Mouse (Mus musculus) bone marrow, adult 2 months (tissue): ENCODE measurements around the gene Aebp1. TPM values are rescaled to one million over a fixed set of nuclear protein-coding genes. Genes with fewer than 3 reads are reported as not detected.
"Not testable (repeated sequence)": the region's sequence is repeated elsewhere in the genome, so short reads cannot be mapped to it uniquely, and the experiment has no call there.

Experiments used
- H3K27ac ChIP-seq: fragments of 200-500 bp; 2 replicates; pipeline ENCODE4 v1.5.1; 2012; ENCODE audit warnings: low read depth, mild to moderate bottlenecking, control low read depth, inconsistent platforms, low read length; ENCODE audit not compliant: control insufficient read depth, poor library complexity, insufficient read depth
- H3K4me1 ChIP-seq: fragments of 200-500 bp; 2 replicates; pipeline ENCODE4 v1.6.1; 2011; ENCODE audit warnings: low read length; ENCODE audit not compliant: control insufficient read depth, insufficient read depth
- H3K4me3 ChIP-seq: fragments of 200-500 bp; replicated peaks from 2 replicates; pipeline ENCODE3; 2011; ENCODE audit warnings: mild to moderate bottlenecking, low read depth, low read length, control low read depth; ENCODE audit not compliant: control insufficient read depth
- CTCF ChIP-seq: fragments of 200-500 bp; IDR thresholded peaks from 2 replicates; pipeline ENCODE4 v1.5.1; 2011; ENCODE audit warnings: low read length, control low read depth; ENCODE audit not compliant: control insufficient read depth, insufficient read depth
- POLR2A ChIP-seq: fragments of 200-500 bp; IDR thresholded peaks from 2 replicates; pipeline ENCODE4 v1.6.1; 2011; ENCODE audit warnings: low read depth, mild to moderate bottlenecking, control low read depth, low read length, borderline replicate concordance; ENCODE audit not compliant: control insufficient read depth
- WGBS: fragments of 180-500 bp; shearing (Covaris S2); methylation state at CpG from one replicate; pipeline ENCODE4 v1.1.7; 2018; 5-methylcytosine and 5-hydroxymethylcytosine counted together
- polyA plus RNA-seq: library from polyadenylated mRNA; stranded (reverse); fragments of >200 nt; gene quantifications from 2 replicates; pipeline ENCODE4 v1.2.4, GENCODE M21; 2011; ENCODE audit warnings: low replicate concordance; ENCODE audit not compliant: missing spikeins, insufficient read depth, insufficient read length

The Aebp1 gene
- polyA plus RNA-seq, 1 experiment = 2.3 TPM

GRCm38 (mm10) chr11:5877921-5878526 lies 16.3 kb downstream of the Aebp1 start, which contains the start of gene Pold2:
Gene Pold2 (minus strand): TSS chr11:5878292.
- H3K4me1 ChIP-seq = peaks cover 2% of the 10 kb centered on the region; the same call in 1 of the 2 replicates
- WGBS = 1% methylated on average over 52 of the region's 52 CpGs

GRCm38 (mm10) chr11:5878661-5879060 lies 16.9 kb downstream of the Aebp1 start:
- Histone ChIP-seq H3K4me1 (peaks cover 2% of the 10 kb centered on the region; the same call in 1 of the 2 replicates), H3K27ac (no peak overlapping the region), H3K4me3 (no peak overlapping the region)
- WGBS = 47% methylated on average over 8 of the region's 8 CpGs
- no peak for TF ChIP-seq POLR2A
- no peak for TF ChIP-seq CTCF

More at GRCm38 (mm10) chr11:5877921-5878526, 16.3 kb downstream of the Aebp1 start, which contains the start of gene Pold2:
- peak within 1 kb of the TSS; percentile 49 for H3K27ac ChIP-seq
- H3K4me3 ChIP-seq = peak within 1 kb of the TSS; percentile 93
- TF ChIP-seq CTCF (no peak), POLR2A (peak; percentile 89)

- Histone ChIP-seq H3K4me3 (no peak overlapping the region), H3K4me1 (peaks cover 2% of the 10 kb centered on the region; the same call in 1 of the 2 replicates), H3K27ac (no peak overlapping the region)
- 81% methylated on average over 5 of the region's 5 CpGs for WGBS
- peak; percentile 80 for TF ChIP-seq CTCF
- no peak for TF ChIP-seq POLR2A
These were observed 18.2 kb downstream of the Aebp1 start for GRCm38 (mm10) chr11:5879905-5880304.

GRCm38 (mm10) chr11:5882518-5882917 lies 20.8 kb downstream of the Aebp1 start:
- Histone ChIP-seq H3K27ac (no peak overlapping the region), H3K4me1 (peaks cover 2% of the 10 kb centered on the region; the same call in 1 of the 2 replicates), H3K4me3 (no peak overlapping the region)
- WGBS = 10% methylated on average over 8 of the region's 8 CpGs
- TF ChIP-seq CTCF (no peak), POLR2A (no peak)

- Histone ChIP-seq H3K4me1 (peaks cover 2% of the 10 kb centered on the region; the same call in 1 of the 2 replicates), H3K4me3 (no peak overlapping the region), H3K27ac (no peak overlapping the region)
- TF ChIP-seq CTCF (peak; percentile 53), POLR2A (no peak)
- 16% methylated on average over 9 of the region's 9 CpGs for WGBS
These were observed 24.4 kb downstream of the Aebp1 start for GRCm38 (mm10) chr11:5886187-5886586.

- 86% methylated on average over 5 of the region's 5 CpGs for WGBS
- TF ChIP-seq POLR2A (no peak), CTCF (no peak)
These were observed 25.5 kb downstream of the Aebp1 start for GRCm38 (mm10) chr11:5887250-5887649.

GRCm38 (mm10) chr11:5888563-5888962 lies 26.8 kb downstream of the Aebp1 start:
- H3K27ac ChIP-seq, H3K4me1 ChIP-seq, H3K4me3 ChIP-seq: not testable (repeated sequence)
- WGBS = 72% methylated on average over 5 of the region's 5 CpGs

More at GRCm38 (mm10) chr11:5887250-5887649, 25.5 kb downstream of the Aebp1 start:
- no peak overlapping the region for H3K27ac ChIP-seq
- H3K4me1 ChIP-seq = peaks cover 2% of the 10 kb centered on the region; the same call in 1 of the 2 replicates
- no peak overlapping the region for H3K4me3 ChIP-seq

GRCm38 (mm10) chr11:5892151-5892591 lies 30.4 kb downstream of the Aebp1 start:
- no peaks in the 10 kb centered on the region for H3K4me1 ChIP-seq
- no peak for TF ChIP-seq POLR2A
- no peak for TF ChIP-seq CTCF
- 28% methylated on average over 8 of the region's 8 CpGs for WGBS
- H3K27ac ChIP-seq = no peak overlapping the region
- H3K4me3 ChIP-seq = no peak overlapping the region

- H3K27ac ChIP-seq = no peak overlapping the region
- WGBS = 71% methylated on average over 4 of the region's 4 CpGs
- no peaks in the 10 kb centered on the region for H3K4me1 ChIP-seq
- TF ChIP-seq CTCF (no peak), POLR2A (no peak)
- no peak overlapping the region for H3K4me3 ChIP-seq
These were observed 31.1 kb downstream of the Aebp1 start for GRCm38 (mm10) chr11:5892810-5893368.
